Mouse (Mus musculus) layer of hippocampus, postnatal 25 days (tissue): ENCODE data around the gene Ptpre. TPM values are rescaled to one million over a fixed set of nuclear protein-coding genes. Genes with fewer than 3 reads are reported as not detected.

Experiments
- DNase-seq, 2 experiments: peaks; one replicate each; pipeline ENCODE4 v3.0.0; 2022; ENCODE audit warnings: mixed read lengths in 2 of 2, low spot score in 1 of 2; ENCODE audit errors: extremely low spot score in 1 of 2
- total RNA-seq, 2 experiments: library from RNA; stranded (reverse); gene quantifications; 2 replicates each; pipeline ENCODE4 v1.2.3; 2021

Ptpre gene
- total RNA-seq, 2 experiments from 2014 or later = 47.4 to 59.0 TPM

DNA sequence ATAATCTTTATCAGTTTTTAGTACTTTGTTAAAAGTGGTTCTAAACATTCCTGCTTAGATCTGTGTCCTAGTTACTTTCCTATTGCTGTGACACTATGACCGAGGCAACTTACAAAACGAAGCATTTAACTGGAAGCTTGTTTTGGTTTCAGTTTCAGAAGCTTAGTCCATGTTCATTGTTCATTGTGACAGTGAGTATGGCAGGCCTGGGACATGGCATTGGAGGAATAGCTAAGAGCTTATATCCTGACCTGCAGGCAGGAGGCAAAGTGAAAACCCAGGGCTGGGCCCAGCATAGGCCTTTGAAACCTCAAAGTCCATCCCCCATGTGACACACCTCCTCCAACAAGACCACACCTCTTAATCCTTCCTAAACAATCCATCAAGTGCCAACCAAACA is 8.2 kb upstream of the Ptpre start:
- DNase-seq = no peak

DNA sequence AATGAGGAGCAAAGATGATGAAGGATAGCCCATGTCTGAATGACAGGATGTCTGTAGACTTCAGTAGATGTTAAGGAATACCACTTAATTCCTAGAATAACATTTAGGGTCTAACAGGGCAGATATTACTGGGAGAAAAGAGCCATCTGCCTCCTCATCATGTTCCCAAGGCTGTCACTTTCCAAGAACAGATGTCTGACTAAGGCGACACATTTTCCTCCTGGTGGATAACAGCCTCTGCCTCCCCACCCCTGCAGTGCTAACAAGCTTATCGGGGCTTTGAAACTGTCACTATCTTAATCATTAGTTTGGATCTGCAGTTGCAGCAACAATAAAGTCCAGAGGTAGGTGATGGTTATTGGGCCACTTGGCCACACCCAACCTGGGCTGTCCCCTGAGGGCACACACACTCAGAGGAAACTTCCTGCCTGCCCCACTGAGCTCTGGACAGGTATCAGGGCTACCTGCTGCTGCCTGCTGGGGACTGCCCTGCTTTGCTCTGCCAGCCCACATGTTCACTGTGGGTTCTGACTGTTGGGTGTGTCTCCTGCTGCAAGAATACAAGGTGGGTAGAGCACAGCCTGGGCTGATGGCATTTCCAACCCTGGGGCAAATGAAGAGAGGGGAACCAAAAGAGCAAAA is 2.6 kb upstream of the Ptpre start:
- DNase-seq = no peak

DNA sequence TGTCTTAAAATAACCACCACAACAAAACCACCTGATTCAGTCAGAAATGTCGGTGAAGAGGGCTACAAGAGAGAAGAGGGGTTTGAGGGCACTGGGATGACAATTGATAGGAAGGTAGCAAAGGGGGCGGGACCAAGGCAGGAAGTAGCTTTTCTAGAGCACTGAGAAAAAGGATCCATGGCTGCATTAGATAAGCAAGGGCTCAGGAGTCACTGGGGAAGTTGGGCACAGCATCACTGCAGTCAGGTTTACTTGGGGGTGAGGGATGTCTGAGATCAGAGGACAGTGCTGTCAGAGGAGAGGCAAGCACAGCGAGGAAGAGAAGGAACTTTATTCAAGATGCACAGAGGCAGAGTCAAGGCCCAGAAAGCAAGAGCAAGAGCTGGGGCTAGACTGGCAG is 1.4 kb upstream of the Ptpre start:
- no peak for DNase-seq

DNA sequence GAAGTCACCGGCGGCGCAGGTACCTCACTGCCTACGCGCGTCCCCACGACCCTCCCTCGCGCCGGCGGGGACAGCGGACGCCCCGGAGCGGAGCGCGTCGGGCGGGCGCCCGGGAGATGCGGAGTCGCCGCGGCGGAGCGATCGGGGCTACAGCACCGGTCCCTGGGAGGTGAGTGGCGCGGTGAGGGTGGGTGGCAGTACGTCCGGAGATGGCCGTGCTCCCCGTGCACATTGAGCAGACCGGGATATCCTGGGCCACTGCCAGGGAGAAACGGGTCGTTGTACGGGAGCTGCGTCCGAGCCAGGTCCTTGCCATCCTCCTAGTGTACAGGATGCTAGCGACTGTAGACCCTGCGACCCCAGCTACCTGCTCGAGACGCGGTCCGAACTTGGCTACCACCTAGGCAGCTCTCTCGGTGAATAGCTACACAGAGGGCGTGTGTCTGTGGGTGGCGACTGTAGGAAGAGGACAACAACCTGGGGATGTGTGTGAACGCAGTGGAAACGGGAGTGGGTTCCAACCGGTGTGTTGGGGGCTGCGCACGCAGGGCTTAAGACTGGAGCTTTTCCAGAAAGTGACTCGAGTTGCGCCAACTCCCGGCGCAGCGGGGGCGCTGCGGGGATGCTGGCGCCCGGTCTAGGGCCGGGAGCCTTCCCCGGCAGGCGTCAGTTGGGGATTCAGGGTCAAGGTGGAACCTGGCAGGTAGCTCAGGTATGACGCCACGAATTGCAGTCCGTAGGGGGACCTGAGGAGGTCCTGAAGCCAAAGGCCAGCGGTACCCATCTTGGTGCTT is 864 bp downstream of the Ptpre start:
- peak; percentile 46 for DNase-seq

DNA sequence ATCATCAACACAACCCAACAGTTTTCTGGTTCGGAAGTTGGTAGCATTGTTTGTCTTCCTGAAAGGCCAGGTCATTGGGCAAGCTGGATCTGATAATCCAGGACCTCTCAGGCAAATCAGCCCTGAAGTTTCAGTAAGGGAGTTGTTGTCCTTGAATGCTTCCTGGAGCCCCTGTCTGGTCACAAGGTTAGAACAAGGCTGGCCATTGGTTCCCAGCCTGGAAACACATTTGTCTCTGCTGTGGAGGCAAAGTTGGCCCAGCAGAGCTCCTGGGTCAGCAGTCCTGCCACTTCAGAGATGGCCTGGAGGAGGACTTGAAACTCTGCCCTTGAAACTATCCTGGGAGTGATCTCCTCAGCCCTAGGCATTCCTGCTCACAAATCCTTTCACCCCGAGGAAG is 2.1 kb downstream of the Ptpre start:
- no peak for DNase-seq

DNA sequence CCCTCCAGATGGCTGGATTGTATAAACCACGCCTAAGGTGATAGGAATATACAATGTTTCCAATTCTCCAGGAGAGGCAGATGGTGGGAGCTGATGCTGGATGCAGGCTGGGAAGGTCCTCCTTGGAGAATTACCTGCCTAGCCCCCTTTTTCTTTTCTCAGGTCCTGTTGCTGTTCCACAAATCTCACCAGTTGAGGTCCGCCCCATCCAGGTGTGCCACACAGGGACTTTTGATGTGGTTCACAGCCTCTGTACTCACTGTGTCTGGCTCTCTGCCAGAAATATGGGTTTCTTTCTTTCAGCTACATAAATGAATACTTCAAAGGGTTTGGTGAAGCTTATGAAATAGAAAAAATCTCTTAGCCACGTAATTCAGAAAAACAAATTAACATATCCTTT is 5.0 kb downstream of the Ptpre start:
- no peak for DNase-seq

DNA sequence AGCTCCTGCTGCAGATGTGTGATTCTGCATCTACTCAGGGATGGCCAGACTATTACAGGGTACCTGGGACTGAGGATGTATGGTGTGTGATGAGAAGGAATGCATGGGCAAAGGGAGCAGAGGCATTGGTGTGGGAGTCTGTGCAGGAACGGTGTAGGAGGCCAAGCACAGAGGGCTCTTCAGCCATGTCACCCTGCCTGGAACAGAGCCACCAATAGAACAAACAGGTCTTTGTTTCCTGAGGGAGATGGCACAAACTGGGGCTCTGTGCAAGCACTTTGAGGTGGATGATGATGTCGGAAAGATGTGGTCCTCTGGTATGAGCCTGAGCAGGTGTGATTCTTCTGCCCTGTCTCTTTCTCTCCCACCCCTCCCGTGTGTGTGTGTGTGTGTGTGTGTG is 5.8 kb downstream of the Ptpre start:
- DNase-seq = no peak

DNA sequence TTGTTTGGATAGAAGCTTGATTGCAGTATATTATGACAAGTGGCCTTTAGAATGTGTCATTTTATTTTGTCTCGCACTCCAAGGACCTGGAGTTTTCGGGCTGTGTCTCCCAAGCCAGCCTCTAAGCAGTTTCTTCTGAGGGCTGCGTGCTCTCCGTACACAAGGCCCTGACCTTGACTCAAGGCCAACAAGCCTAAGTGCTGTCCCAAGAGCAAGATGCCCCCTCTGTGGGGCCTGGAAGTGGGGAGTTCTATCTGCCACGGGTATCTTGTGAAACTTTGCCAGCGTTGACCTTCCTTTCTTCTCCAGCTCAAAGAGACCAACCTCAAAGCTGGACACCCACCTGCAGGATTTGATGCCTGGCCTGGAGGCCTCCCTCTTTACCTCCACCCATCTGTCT is 7.0 kb downstream of the Ptpre start:
- DNase-seq = no peak

DNA sequence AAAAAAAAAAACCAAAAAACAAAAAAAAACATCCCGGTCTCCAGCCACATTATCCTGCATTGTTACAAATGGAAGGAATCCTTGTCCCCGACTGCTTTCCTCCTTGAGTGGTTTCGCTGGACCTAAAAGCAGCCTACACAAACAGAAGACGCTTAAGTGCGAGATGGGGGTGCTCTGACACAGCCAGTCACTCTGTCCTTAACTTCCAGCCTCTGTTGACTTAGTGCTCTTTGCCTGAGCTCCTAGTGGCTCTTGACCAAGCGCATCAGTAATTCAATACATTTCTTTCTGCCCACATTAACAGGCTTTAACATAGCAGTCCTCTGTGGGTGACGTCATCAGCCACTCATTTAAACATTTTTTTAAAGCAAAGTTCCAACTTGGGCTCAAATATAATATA is 8.7 kb downstream of the Ptpre start:
- DNase-seq = no peak

DNA sequence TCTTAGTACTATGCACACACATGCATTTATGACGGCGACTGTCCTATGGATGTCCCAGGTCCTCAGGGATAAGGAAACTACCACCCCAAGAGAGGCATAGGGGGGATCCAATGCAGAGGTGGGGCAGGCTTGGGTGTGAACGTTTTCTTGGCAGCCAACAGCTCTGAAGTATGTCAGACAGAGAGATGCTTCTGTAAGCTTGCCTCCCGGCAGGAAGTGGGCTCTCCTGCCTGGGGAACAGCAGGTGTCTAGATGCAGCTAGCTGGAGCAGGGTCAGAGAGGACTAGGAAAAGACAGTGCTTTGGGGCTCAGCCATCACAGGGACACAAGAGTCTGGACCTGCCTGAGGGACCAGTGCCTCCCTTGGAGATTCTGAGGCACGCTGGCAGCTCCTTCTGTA is 9.2 kb downstream of the Ptpre start:
- no peak for DNase-seq

DNA sequence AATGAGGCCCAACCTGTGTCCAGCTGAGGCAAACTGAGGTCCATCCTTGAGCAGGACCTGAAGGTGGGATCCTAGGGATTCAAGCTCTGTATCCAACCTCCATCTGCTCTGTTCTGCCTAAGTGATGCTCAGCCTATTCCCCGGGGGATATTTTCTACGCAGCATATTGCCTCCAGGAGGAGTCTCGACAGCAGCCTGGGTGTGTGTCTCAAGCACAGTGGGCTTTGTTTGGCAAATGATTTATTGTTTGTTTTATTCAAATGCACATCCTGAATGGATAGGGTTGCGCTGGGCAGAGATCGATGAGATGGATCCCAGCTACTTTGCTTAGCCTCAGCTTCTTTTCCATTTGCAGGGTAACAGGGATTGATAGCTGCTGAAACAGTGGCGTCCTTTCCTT is 11.2 kb downstream of the Ptpre start:
- no peak for DNase-seq

DNA sequence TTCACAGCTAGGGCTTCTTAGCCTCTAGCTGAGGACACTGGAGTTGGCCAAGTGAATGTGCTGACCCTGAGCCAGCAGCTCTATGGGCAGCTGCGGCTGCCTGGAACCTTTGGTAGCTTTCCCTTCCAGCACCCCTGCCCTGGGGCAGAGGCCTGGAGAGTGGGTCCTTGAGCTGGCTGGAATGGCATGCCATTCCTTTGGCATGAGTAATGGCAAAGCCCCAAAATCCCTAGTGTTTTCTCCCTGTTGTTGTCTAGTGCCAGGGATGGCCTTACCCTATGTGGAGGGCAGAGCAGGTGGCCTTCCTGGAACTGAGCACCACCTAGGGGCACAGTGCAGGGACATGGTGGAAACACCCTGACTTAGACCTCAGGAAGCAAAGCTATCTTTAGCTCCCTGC is 14.3 kb downstream of the Ptpre start:
- DNase-seq = no peak

DNA sequence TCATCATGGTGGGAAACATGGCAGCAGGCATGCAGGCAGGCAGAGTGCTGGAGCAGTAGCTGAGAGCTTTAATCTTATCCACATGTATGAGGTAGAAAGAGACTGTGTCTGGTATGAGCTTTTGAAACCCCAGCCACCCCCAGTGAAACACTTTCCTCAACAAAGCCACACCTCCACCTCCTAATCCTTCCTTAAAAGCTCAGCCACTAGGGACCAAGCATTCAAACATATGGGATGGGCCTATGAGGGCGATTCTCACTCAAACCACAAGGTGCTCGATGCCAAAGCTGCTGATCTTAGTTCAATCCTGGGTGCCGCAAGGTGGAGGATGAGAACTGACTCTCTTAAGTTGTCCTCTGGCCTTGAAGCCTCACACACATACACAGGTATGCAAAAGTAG is 16.3 kb downstream of the Ptpre start:
- DNase-seq = no peak

DNA sequence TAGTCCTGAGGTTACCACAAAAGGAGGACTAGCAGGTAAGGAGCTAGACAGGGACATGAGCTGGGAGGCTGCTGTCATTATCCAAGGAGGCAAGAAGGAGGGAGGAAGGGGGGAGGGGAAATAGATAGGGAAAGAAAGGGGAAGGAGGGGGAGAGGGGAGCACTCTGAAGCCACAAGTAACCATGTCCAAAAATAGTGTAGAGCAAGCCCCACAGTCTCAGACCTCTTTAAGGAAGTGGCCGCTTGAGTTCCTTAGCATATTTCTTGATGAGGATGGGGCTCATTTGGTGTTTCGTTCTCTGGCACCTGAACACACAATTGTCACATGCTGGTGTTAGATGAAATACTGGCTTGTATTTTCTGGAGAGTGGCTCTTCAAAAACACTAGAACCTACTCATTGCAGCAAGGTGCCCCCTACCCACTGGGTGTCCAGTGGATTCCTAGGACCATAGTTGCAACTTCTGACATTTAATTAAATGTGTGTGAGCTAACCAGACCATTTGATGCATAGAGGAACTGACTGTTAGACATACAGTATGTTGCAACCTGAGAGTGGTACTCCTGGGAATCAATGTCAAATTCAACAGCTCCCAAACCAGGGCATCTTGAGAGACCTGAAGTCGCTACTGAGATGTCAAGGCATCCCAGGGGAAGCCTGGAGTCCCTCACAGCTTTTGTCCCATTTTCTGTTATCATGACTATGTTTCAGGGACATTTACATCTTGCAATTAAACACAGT is 19.6 kb downstream of the Ptpre start:
- DNase-seq = no peak

DNA sequence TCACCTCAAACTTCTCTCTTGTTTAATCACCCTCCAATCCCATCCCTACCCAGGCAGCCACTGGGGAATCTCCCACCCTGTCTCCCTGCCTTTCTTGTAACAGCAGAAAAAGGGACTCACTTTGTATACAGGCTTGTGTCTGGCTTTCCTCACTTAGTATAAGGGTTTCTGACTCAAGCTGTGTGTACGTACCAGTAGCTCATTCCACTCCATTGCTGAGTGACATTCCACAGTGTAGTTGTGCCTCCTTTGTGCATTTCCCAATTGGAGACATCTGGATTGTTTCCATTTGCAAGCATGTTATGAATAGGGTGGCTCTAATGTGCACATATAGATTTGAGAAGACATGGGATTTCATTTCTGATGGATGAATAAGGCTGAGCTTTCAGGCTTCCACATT is 23.0 kb downstream of the Ptpre start:
- no peak for DNase-seq

DNA sequence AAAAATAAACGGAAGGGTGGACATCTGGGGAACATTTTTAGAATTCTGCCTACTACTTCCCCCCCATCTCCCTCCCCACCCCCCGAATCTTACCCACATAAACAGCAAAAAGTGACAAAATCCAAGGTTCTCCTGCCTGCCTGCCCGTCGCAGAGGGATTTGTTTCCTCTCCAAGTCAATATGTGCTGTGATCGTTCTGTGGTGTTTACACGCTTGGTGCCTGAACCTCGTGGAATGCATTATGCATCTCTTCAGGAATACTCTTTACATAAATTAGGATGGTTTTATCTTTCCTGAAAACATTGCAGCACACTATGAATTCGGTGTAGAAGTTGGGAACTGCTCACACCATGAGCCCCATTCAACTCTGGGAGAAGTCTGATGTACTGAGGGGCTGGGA is 26.7 kb downstream of the Ptpre start:
- no peak for DNase-seq

DNA sequence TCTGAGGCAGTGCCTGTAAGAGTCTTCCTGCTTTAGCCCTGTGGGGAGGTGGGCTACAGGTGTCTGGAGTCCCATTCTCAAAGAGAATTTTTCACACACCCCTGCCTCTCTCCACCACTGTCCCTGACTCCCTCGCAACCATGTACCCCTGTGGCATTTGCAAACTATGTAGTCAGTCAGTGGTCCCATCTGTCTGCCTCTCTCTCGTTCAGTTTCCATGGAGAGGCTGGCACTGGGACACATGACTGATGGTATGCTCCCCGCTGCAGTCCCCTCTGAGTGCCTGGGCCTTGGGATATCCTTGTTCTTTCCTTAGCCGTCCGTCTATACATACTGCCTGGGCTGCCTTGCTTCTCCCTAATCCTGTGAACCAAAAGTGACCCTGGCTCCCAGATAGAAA is 28.7 kb downstream of the Ptpre start:
- no peak for DNase-seq

DNA sequence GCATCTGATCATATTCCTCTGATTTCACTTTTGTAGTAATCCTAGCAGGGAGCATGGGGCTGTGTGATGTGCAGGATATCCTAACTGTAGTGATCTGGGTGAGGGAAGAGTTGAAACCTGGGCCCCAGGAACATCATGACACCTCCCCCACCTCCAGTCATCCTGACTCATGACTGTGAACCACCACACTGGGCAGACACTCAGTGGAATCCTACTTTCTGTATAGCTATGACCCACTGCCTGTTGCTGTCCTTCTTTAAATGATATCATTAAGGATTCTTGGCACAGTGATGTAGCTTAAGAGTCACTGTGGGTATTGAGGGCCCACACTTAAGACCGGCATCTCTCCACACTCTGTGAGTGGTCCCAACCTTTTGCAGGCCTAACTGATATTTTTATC is 30.3 kb downstream of the Ptpre start:
- DNase-seq = no peak

DNA sequence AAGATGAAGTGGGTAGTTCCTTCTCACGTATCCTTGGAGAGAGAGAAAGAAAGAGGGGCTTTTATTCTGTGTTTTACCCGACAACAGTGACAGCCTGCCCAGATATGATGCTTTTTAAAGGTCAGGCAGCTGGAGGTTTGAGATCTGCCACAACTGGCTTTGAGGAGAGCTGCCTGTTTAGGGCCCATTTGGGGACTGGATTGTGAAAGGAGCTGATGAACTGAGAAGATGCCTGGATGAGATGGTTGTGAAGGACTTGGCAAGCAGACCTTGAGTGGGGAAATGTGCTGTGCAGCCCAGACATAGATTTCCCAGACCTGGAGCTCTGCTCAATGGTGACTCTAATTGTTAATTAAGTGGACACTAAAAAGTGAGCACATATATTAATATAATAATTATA is 31.3 kb downstream of the Ptpre start:
- no peak for DNase-seq

DNA sequence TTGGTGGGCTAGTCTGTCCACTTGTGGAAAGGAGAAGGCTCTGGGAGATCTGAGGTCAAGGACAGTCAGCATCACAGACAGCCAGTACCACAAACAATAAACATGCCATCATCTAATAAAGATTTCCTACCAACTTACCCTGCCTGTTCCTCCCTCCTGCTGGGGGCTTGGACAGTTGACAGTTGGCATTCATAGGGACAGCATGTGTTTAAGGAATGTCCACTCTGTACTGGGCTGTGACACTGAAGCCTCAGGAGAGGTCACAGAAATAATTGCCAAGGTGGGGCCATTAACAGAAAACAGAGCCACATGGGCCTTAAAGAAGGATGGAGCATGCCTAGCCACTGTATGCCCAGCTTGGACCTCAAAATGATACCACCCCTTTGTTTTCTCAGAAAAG is 34.1 kb downstream of the Ptpre start:
- no peak for DNase-seq

DNA sequence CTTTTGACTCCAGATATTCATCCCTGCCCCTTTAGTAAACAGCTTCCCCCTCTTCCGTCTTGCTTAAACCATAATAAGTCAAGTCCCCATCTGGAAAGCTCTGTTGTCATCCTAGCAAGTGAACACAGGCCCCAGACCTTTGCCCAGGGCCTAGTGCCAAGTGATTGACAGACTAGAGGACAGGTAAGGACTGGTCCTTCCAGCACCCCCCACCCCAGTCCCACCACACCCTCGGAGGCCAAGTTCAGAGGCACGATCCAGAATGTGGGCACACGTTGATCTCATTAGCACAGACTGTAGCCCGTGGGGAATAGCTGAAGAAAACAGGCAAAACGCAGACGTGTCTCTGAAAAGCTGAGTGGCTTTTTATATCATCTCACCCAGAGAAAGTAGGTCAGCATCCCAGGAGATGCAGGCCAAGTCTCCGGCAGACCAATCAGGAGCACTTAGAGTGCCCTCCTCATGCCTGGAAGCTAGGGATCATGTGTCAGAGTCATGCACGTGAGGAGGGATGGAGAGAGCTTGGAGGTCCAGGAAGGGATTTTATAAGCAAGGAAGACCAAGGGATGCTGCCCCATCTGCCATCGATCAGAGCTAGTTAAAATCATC is 34.8 kb downstream of the Ptpre start:
- DNase-seq = no peak
